Mouse (Mus musculus) embryonic facial prominence, embryonic 10.5 days (tissue): ENCODE results near the gene Clstn1. TPM values are rescaled to one million over a fixed set of nuclear protein-coding genes. Genes with fewer than 3 reads are reported as not detected.

Experiments
- DNase-seq: peaks from one replicate; pipeline ENCODE4 v3.0.0-alpha.2; 2017; ENCODE audit warnings: low spot score
- H3K27ac ChIP-seq: fragments of 300-500 bp; sonication (generic); replicated peaks from 2 replicates; pipeline ENCODE4 v1.5.1; 2016; ENCODE audit warnings: mild to moderate bottlenecking
- H3K27me3 ChIP-seq: fragments of 300-500 bp; sonication (generic); replicated peaks from 2 replicates; pipeline ENCODE4 v1.6.1; 2016; ENCODE audit warnings: low read depth, mild to moderate bottlenecking; ENCODE audit not compliant: poor library complexity, severe bottlenecking
- H3K36me3 ChIP-seq: fragments of 300-500 bp; sonication (generic); replicated peaks from 2 replicates; pipeline ENCODE4 v1.6.1; 2016; ENCODE audit warnings: mild to moderate bottlenecking, moderate library complexity
- H3K4me1 ChIP-seq: fragments of 300-500 bp; sonication (generic); 2 replicates; pipeline ENCODE4 v1.6.1; 2016
- H3K4me3 ChIP-seq: fragments of 300-500 bp; sonication (generic); 2 replicates; pipeline ENCODE4 v1.5.1; 2016; ENCODE audit warnings: mild to moderate bottlenecking, moderate library complexity
- H3K9me3 ChIP-seq: fragments of 300-500 bp; sonication (generic); 2 replicates; pipeline ENCODE4 v1.6.1; 2016; ENCODE audit warnings: mild to moderate bottlenecking
- WGBS: fragments of 180-500 bp; shearing (Covaris S2); methylation state at CpG from one replicate; pipeline ENCODE4 v1.1.7; 2016; 5-methylcytosine and 5-hydroxymethylcytosine counted together
- polyA plus RNA-seq: library from polyadenylated mRNA; unstranded; fragments of >200 nt; fragmentation: Nextera tagmentation; extraction: Ambion mirVana; gene quantifications from 2 replicates; pipeline ENCODE4 v1.2.1, GENCODE M21; 2016

The Clstn1 gene
- polyA plus RNA-seq, 1 experiment from 2014 or later, result 39.6 TPM

DNA sequence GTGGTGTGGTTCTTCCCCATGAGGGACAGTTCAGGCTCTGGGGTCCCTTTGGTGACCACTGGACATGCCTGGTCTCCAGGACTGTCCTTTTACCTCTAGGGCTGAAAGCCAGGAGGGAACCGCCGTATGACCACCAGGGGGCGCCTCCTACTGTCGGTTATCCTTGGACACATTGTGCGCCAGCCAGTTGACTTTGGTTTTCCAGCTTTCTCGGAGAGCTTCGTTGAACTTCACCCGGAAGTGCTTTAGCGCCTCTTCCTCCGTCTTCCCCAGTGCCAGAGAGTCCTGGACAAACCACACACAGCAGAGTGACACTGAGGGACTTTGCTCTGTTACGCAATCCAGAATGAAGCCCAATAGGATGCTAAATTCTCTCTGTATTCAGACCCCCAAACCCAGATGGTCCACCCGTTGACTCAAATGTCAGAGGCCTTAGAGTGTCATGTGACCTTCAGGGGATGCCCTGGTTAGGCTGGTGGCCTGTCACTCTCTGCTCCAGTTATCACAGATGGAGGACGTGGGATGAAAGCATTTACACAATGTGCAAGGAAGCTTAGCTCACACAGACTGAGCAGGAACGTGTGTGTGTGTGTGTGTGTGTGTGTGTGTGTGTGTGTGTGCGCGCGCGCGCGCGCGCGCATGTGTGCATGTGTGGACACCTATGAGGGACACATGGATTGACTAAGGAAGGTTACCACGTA lies 64.4 kb downstream of the Clstn1 start:
- no peaks in the 10 kb centered on the region for H3K27me3 ChIP-seq
- no peak overlapping the region for H3K4me3 ChIP-seq
- H3K36me3 ChIP-seq, result peaks cover 97% of the 10 kb centered on the region
- 0 out of 2 replicates have a peak, but pooled peaks cover 5% of the 10 kb centered on the region for H3K4me1 ChIP-seq
- DNase-seq, result peak; percentile 81
- H3K27ac ChIP-seq, result no peak overlapping the region
- H3K9me3 ChIP-seq, result 0 out of 2 replicates have a peak, but pooled peaks cover 2% of the 10 kb centered on the region
- WGBS, result 71% methylated on average over 24 of the region's 24 CpGs

DNA sequence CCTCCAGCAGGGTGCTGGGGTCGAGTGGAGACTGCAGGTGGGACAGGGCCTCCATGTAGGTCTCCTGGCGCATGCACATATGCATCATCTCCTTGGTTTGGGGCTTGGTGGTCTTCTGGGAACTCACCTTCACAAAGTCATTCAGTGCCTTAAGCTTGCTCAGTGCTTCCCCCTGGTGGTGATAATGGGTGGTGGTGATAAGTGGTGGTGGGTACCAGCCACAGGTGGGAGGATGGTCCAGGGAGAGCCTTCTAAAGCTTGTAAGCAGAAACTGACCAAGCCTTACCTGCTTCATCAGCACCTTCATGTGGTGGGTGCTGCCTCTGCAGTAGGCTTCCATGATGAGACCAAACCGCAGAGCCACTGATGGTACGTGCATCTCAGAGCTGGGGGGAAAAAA lies 68.0 kb downstream of the Clstn1 start:
- DNase-seq, result peak; percentile 41
- Histone ChIP-seq H3K9me3 (0 out of 2 replicates have a peak, but pooled peaks cover 2% of the 10 kb centered on the region), H3K36me3 (peaks cover 67% of the 10 kb centered on the region), H3K27me3 (no peaks in the 10 kb centered on the region), H3K4me1 (0 out of 2 replicates have a peak, but pooled peaks cover 2% of the 10 kb centered on the region), H3K4me3 (no peak overlapping the region), H3K27ac (no peak overlapping the region)
- WGBS, result 94% methylated on average over 4 of the region's 4 CpGs

- H3K27me3 ChIP-seq, result no peaks in the 10 kb centered on the region
- 74% methylated on average over 11 of the region's 11 CpGs for WGBS
- H3K9me3 ChIP-seq, result no peaks in the 10 kb centered on the region
- no peak for DNase-seq
- peaks cover 37% of the 10 kb centered on the region for H3K36me3 ChIP-seq
- no peak overlapping the region for H3K27ac ChIP-seq
- H3K4me1 ChIP-seq, result peaks cover 11% of the 10 kb centered on the region
- no peak overlapping the region for H3K4me3 ChIP-seq
Measured at GRCm38 (mm10) chr4:149657858-149658416, 71.7 kb downstream of the Clstn1 start.

- peak overlapping the region; percentile 1; the same call in 1 of the 2 replicates for H3K27ac ChIP-seq
- WGBS, result 72% methylated on average over 25 of the region's 25 CpGs
- DNase-seq, result peak; percentile 19
- H3K4me3 ChIP-seq, result no peak overlapping the region
- no peaks in the 10 kb centered on the region for H3K9me3 ChIP-seq
- H3K27me3 ChIP-seq, result no peaks in the 10 kb centered on the region
- H3K4me1 ChIP-seq, result peaks cover 11% of the 10 kb centered on the region
- H3K36me3 ChIP-seq, result peaks cover 21% of the 10 kb centered on the region; the same call in 1 of the 2 replicates
Measured at GRCm38 (mm10) chr4:149659495-149660116, 73.3 kb downstream of the Clstn1 start.

- H3K9me3 ChIP-seq, result no peaks in the 10 kb centered on the region
- H3K4me3 ChIP-seq, result no peak overlapping the region
- no peaks in the 10 kb centered on the region for H3K27me3 ChIP-seq
- peaks cover 12% of the 10 kb centered on the region; the same call in 1 of the 2 replicates for H3K36me3 ChIP-seq
- H3K4me1 ChIP-seq, result peaks cover 11% of the 10 kb centered on the region
- no peak overlapping the region for H3K27ac ChIP-seq
- no peak for DNase-seq
- WGBS, result 87% methylated on average over 7 of the region's 7 CpGs
Measured at GRCm38 (mm10) chr4:149660598-149660997, 74.3 kb downstream of the Clstn1 start.

DNA sequence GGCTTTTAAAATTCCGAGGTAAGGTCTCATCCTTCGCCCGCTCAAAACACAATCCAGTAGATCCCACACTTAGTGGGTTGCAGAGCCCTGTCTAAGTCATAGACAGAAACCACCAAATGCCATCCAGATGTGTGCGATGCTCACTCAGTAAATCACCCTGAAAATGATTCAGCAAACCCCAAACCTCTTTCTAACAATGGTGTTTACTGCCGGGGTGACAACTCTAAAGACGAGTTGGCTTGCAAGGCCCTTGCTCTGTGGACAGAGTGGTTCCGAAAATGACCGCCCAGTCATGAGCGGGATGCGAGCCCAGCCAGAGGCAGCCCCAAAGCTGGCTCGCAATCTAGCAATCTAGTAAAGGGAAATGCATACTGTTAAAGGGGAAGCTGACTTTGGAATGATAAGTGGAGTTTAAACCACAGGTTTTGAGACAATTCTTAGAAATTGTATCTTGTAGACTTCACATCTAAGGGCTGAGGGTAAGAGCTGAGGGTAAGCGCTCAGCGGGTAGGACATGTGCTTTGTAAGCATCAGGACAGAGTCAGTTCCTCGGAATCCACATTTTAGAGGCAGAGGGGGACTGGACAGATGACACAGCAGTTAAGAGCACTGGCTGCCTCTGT lies 75.8 kb downstream of the Clstn1 start:
- no peak for DNase-seq
- no peak overlapping the region for H3K27ac ChIP-seq
- H3K27me3 ChIP-seq, result no peaks in the 10 kb centered on the region
- peaks cover 11% of the 10 kb centered on the region for H3K4me1 ChIP-seq
- WGBS, result 92% methylated on average over 14 of the region's 14 CpGs
- H3K9me3 ChIP-seq, result no peaks in the 10 kb centered on the region
- H3K4me3 ChIP-seq, result no peak overlapping the region
- H3K36me3 ChIP-seq, result peaks cover 12% of the 10 kb centered on the region; the same call in 1 of the 2 replicates

DNA sequence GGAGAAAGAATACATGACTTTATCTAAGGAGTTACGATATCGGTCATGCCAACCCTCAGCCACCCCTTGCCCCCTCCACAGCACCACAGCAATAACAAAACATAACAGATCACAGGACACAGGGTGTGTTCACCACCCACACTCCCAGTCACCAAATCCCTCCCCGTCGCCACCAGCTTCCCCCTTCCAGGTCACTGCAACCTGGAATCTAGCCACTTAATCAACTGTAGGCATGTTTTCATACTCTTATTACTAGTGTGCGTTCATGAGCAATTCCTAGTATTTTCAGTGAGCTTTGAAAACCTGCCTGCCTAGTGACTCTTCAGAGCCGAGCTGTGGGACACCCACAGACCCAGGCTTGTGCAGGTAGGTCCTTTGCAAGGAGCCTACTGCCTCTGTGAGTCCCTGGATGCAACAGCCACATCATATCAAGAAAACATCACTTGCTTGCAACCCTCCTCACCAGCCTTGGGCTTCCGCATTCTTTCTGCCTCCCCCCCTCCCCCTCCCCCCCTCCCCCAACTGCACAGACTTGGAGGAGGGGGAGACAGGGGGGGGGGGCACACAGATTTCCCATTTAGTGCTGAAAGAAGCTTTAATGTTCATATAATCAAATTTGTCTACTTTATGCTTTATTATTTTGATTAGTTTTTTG lies 77.7 kb downstream of the Clstn1 start:
- H3K36me3 ChIP-seq, result peaks cover 8% of the 10 kb centered on the region; the same call in 1 of the 2 replicates
- H3K4me3 ChIP-seq, result no peak overlapping the region
- DNase-seq, result no peak
- H3K4me1 ChIP-seq, result peaks cover 8% of the 10 kb centered on the region
- H3K27me3 ChIP-seq, result no peaks in the 10 kb centered on the region
- H3K27ac ChIP-seq, result no peak overlapping the region
- WGBS, result 81% methylated on average over 7 of the region's 7 CpGs
- H3K9me3 ChIP-seq, result no peaks in the 10 kb centered on the region

DNA sequence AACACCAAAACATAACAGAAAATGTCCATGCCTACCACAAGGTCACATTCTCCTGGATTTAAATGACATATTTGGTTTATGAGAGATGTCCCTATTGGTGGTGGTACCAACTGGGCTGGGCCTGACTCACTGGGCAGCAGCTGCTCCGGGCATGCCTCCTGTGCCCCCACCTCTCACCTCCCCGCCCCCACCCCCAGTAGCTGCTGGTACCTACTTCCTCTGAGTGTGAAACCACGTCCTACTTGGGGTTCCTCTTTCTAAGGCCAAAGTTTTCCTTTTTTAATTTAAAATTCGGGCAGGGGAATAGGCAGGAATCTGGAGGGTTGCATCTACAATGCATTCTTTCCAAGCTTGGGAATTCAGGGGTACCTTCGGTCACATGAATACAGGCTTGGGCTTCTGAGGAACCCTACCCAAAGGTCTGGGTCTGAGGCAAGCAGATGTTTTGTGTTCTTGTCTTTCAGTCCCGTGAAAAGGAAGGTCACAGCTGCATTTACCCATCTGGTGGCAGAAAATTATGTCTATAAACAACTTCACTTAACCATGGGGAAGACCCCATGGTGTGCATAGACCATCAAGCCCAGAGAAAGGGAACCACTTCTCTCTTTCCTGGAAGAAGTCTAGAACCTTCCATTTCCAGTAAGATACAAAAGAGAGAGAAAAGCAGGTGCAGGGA lies 78.9 kb downstream of the Clstn1 start:
- peaks cover 1% of the 10 kb centered on the region for H3K4me1 ChIP-seq
- no peak overlapping the region for H3K27ac ChIP-seq
- no peaks in the 10 kb centered on the region for H3K36me3 ChIP-seq
- no peaks in the 10 kb centered on the region for H3K9me3 ChIP-seq
- no peaks in the 10 kb centered on the region for H3K27me3 ChIP-seq
- no peak overlapping the region for H3K4me3 ChIP-seq
- no peak for DNase-seq
- 82% methylated on average over 6 of the region's 6 CpGs for WGBS

DNA sequence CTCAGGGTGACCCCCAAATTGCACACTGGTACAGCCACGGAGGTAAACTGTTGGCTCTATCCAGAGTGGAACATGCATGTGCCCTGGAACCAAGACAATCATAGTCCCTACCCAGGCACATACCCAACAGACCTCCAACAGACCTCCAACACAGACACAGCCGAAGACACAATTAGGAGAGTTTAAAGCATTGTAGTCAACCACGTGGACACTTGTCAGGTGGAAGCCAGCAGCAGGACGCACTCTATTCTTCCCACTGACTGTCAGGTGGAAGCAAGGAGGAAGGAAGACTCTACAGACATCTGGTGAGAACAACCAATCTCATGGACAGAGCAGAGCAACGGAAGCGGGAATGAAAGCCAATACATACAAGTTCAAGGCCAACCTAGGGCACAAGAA lies 79.4 kb downstream of the Clstn1 start:
- Histone ChIP-seq H3K36me3 (no peaks in the 10 kb centered on the region), H3K4me1 (no peaks in the 10 kb centered on the region; the same call in 1 of the 2 replicates), H3K4me3 (no peak overlapping the region), H3K27ac (no peak overlapping the region), H3K27me3 (no peaks in the 10 kb centered on the region), H3K9me3 (no peaks in the 10 kb centered on the region)
- 88% methylated on average over 6 of the region's 6 CpGs for WGBS
- DNase-seq, result no peak

DNA sequence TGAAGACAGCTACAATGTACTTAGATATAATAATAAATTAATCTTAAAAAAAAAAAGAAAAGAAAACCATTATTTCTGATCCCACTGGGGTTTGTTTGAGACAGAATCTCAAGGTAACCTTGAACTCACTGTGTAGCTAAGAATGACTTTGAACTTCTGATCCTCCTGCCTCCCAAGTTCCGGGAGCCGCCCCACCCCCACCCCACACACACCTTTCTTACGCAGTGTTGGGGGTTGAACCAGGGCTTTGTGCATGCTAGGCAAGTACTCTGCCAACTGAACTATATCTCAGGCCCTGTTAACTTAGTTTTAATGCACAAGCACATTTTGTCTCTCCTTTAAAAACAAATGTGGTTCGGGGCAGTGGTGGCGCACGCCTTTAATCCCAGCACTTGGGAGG lies 84.9 kb downstream of the Clstn1 start:
- no peak for DNase-seq
- H3K9me3 ChIP-seq, result no peaks in the 10 kb centered on the region
- no peak overlapping the region for H3K27ac ChIP-seq
- peaks cover 31% of the 10 kb centered on the region for H3K27me3 ChIP-seq
- 96% methylated on average over 6 of the region's 6 CpGs for WGBS
- peaks cover 14% of the 10 kb centered on the region for H3K4me1 ChIP-seq
- no peaks in the 10 kb centered on the region; the same call in 1 of the 2 replicates for H3K36me3 ChIP-seq
- no peak overlapping the region for H3K4me3 ChIP-seq

DNA sequence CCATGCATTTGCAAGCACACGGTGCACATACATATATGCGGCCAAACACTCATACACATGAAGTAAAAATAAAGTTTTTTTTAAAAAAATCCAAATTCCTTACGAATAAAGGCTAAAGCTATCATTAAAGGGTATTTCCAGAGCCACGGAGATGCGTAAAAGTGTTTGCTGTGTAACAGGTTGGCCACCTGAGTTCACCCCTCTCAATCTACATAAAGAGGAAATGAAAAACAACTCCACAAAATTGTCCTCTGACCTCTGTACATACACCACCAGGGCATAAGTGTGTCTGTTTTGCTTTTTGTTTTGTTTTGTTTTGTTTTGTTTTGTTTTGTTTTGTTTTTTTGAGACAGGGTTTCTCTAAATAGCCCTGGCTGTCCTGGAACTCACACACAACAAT lies 86.5 kb downstream of the Clstn1 start:
- H3K36me3 ChIP-seq, result no peaks in the 10 kb centered on the region; the same call in 1 of the 2 replicates
- WGBS, result 94% methylated on average over 5 of the region's 5 CpGs

More for the DNA sequence above, 86.5 kb downstream of the Clstn1 start:
- Histone ChIP-seq H3K4me1 (peaks cover 18% of the 10 kb centered on the region), H3K27me3 (peaks cover 36% of the 10 kb centered on the region), H3K9me3 (no peaks in the 10 kb centered on the region), H3K27ac (no peak overlapping the region), H3K4me3 (no peak overlapping the region)
- DNase-seq, result no peak
